Mouse (Mus musculus): ENCODE data around the gene Pnpla2. TPM values are rescaled to one million over a fixed set of nuclear protein-coding genes. Genes with fewer than 3 reads are reported as not detected.

Gene Pnpla2
- total and polyA plus RNA-seq, 3 experiments = 398 to 669 (median 572) TPM

- no peak for DNase-seq
- H3K36me3 ChIP-seq (ENCODE audit: control insufficient read depth, insufficient read depth, low read length) = no peaks in the 10 kb centered on the region
- H3K4me1 ChIP-seq (ENCODE audit: control insufficient read depth, insufficient read depth, low read length) = no peaks in the 10 kb centered on the region; the same call in 1 of the 2 replicates
- no peak overlapping the region for H3K9ac ChIP-seq (ENCODE audit: low read depth, low read length)
- H3K27me3 ChIP-seq (ENCODE audit: control insufficient read depth, insufficient read depth, low read length) = no peaks in the 10 kb centered on the region
- no peaks in the 10 kb centered on the region for H3K79me2 ChIP-seq (replicated peaks; ENCODE audit: control insufficient read depth, insufficient read depth, low read length)
- intact Hi-C loops (cut with DNase I) = no loop called here
- H3K27ac ChIP-seq = no peak overlapping the region
- TF ChIP-seq POLR2A (IDR thresholded peaks at IDR 0.05; ENCODE audit: insufficient read depth, low read depth, low read length) (no peak), CTCF (IDR thresholded peaks at IDR 0.05) (no peak), EP300 (IDR thresholded peaks at IDR 0.05; ENCODE audit: insufficient read depth, low read depth, low read length) (no peak)
- H3K4me3 ChIP-seq = no peak overlapping the region
These were observed 53.2 kb downstream of the Pnpla2 start for GRCm38 (mm10) chr7:141508160-141508559.

GRCm38 (mm10) chr7:141510196-141510595 is 55.2 kb downstream of the Pnpla2 start:
- no peak overlapping the region for H3K9ac ChIP-seq (ENCODE audit: low read depth, low read length)

More at GRCm38 (mm10) chr7:141510196-141510595, 55.2 kb downstream of the Pnpla2 start:
- intact Hi-C loops (cut with DNase I) = no loop called here
- Histone ChIP-seq H3K27ac (peak overlapping the region; percentile 13; the same call in 1 of the 2 replicates), H3K36me3 (ENCODE audit: control insufficient read depth, insufficient read depth, low read length) (no peaks in the 10 kb centered on the region), H3K4me1 (ENCODE audit: control insufficient read depth, insufficient read depth, low read length) (no peaks in the 10 kb centered on the region; the same call in 1 of the 2 replicates), H3K4me3 (no peak overlapping the region), H3K27me3 (ENCODE audit: control insufficient read depth, insufficient read depth, low read length) (no peaks in the 10 kb centered on the region), H3K79me2 (replicated peaks; ENCODE audit: control insufficient read depth, insufficient read depth, low read length) (no peaks in the 10 kb centered on the region)
- no peak for DNase-seq
- WGBS = 83% methylated on average over 5 of the region's 5 CpGs
- TF ChIP-seq EP300 (IDR thresholded peaks at IDR 0.05; ENCODE audit: insufficient read depth, low read depth, low read length) (no peak), CTCF (IDR thresholded peaks at IDR 0.05) (no peak), POLR2A (IDR thresholded peaks at IDR 0.05; ENCODE audit: insufficient read depth, low read depth, low read length) (no peak)

Other genes with a start within 250 kb of the Pnpla2 start
- gene Lmntd2, start 241.1 kb upstream of the Pnpla2 start, total RNA-seq (2021) = not detected
- gene Lmntd2, start 241.1 kb upstream of the Pnpla2 start, polyA plus RNA-seq (2012; rRNA removed) = 0.18 and 0.20 TPM in 2 replicates
- under 1 TPM; 0.25 to 0.42 TPM for gene Rassf7, start 239.3 kb upstream of the Pnpla2 start, total RNA-seq (2021)
- gene Rassf7, start 239.3 kb upstream of the Pnpla2 start, polyA plus RNA-seq (2012; rRNA removed) = 2.2 and 3.3 TPM in 2 replicates
- gene Phrf1, start 226.4 kb upstream of the Pnpla2 start, total RNA-seq (2021) = 10 to 100 TPM; 26.8 to 32.1 TPM
- 8.9 and 10.2 TPM in 2 replicates for gene Phrf1, start 226.4 kb upstream of the Pnpla2 start, polyA plus RNA-seq (2012; rRNA removed)
- gene Irf7, start 188.7 kb upstream of the Pnpla2 start, total RNA-seq (2021) = 1 to 10 TPM; 3.3 to 3.4 TPM
- gene Irf7, start 188.7 kb upstream of the Pnpla2 start, polyA plus RNA-seq (2012; rRNA removed) = 24.6 and 25.2 TPM in 2 replicates
- not detected for gene Cdhr5, start 178.4 kb upstream of the Pnpla2 start, total RNA-seq (2021)
- 0.26 TPM in 1 of 2 replicates, not detected in the other for gene Cdhr5, start 178.4 kb upstream of the Pnpla2 start, polyA plus RNA-seq (2012; rRNA removed)
- not detected for gene Sct, start 176.1 kb upstream of the Pnpla2 start, total RNA-seq (2021)
- gene Sct, start 176.1 kb upstream of the Pnpla2 start, polyA plus RNA-seq (2012; rRNA removed) = not detected in 2 replicates
- gene Drd4, start 163.2 kb upstream of the Pnpla2 start, total RNA-seq (2021) = not detected
- gene Drd4, start 163.2 kb upstream of the Pnpla2 start, polyA plus RNA-seq (2012; rRNA removed) = 0.04 TPM in 1 of 2 replicates, not detected in the other
- gene Deaf1, start 127.5 kb upstream of the Pnpla2 start, total RNA-seq (2021) = 10 to 100 TPM; 10.8 to 13.5 TPM
- gene Deaf1, start 127.5 kb upstream of the Pnpla2 start, polyA plus RNA-seq (2012; rRNA removed) = 9.7 and 9.8 TPM in 2 replicates
- 10 to 100 TPM; 13.5 to 14.9 TPM for gene Tmem80, start 127.5 kb upstream of the Pnpla2 start, total RNA-seq (2021)
- 28.9 and 34.5 TPM in 2 replicates for gene Tmem80, start 127.5 kb upstream of the Pnpla2 start, polyA plus RNA-seq (2012; rRNA removed)
- 1 to 10 TPM; 3.8 to 4.3 TPM for gene Eps8l2, start 116.3 kb upstream of the Pnpla2 start, total RNA-seq (2021)
- gene Eps8l2, start 116.3 kb upstream of the Pnpla2 start, polyA plus RNA-seq (2012; rRNA removed) = 5.8 and 8.9 TPM in 2 replicates
- gene Taldo1, start 63.0 kb upstream of the Pnpla2 start, total RNA-seq (2021) = 100 to 1,000 TPM; 110 to 116 TPM
- gene Taldo1, start 63.0 kb upstream of the Pnpla2 start, polyA plus RNA-seq (2012; rRNA removed) = 132 and 135 TPM in 2 replicates
- gene Gatd1, start 41.1 kb upstream of the Pnpla2 start, total RNA-seq (2021) = 10 to 100 TPM; 13.4 to 14.9 TPM
- gene Gatd1, start 41.1 kb upstream of the Pnpla2 start, polyA plus RNA-seq (2012; rRNA removed) = 23.4 and 29.5 TPM in 2 replicates
- gene Cend1, start 25.7 kb upstream of the Pnpla2 start, total RNA-seq (2021) = 1 to 10 TPM; 1.0 to 1.4 TPM
- gene Cend1, start 25.7 kb upstream of the Pnpla2 start, polyA plus RNA-seq (2012; rRNA removed) = 1.8 and 2.6 TPM in 2 replicates
- gene Slc25a22, start 17.3 kb upstream of the Pnpla2 start, total RNA-seq (2021) = 10 to 100 TPM; 55.8 to 72.6 TPM
- gene Slc25a22, start 17.3 kb upstream of the Pnpla2 start, polyA plus RNA-seq (2012; rRNA removed) = 85.8 and 88.9 TPM in 2 replicates
- gene Pidd1, start 11.2 kb upstream of the Pnpla2 start, total RNA-seq (2021) = under 1 TPM; 0.37 to 0.70 TPM
- gene Pidd1, start 11.2 kb upstream of the Pnpla2 start, polyA plus RNA-seq (2012; rRNA removed) = 1.8 and 2.0 TPM in 2 replicates
- gene Rplp2, start 7.8 kb upstream of the Pnpla2 start, total RNA-seq (2021) = 100 to 1,000 TPM; 848 to 928 TPM
- 404 and 421 TPM in 2 replicates for gene Rplp2, start 7.8 kb upstream of the Pnpla2 start, polyA plus RNA-seq (2012; rRNA removed)
- 10 to 100 TPM; 15.4 to 19.4 TPM for gene Cracr2b, start 5.9 kb downstream of the Pnpla2 start, total RNA-seq (2021)
- gene Cracr2b, start 5.9 kb downstream of the Pnpla2 start, polyA plus RNA-seq (2012; rRNA removed) = 23.8 and 35.0 TPM in 2 replicates
- 100 to 1,000 TPM; 272 to 334 TPM for gene Cd151, start 12.2 kb downstream of the Pnpla2 start, total RNA-seq (2021)
- gene Cd151, start 12.2 kb downstream of the Pnpla2 start, polyA plus RNA-seq (2012; rRNA removed) = 395 and 491 TPM in 2 replicates
- gene Polr2l, start 19.9 kb downstream of the Pnpla2 start, total RNA-seq (2021) = 10 to 100 TPM; 71.7 to 82.8 TPM
- gene Polr2l, start 19.9 kb downstream of the Pnpla2 start, polyA plus RNA-seq (2012; rRNA removed) = 62.6 and 64.4 TPM in 2 replicates
- gene Tspan4, start 20.0 kb downstream of the Pnpla2 start, total RNA-seq (2021) = 10 to 100 TPM; 17.1 to 40.0 TPM
- 61.9 and 77.5 TPM in 2 replicates for gene Tspan4, start 20.0 kb downstream of the Pnpla2 start, polyA plus RNA-seq (2012; rRNA removed)
- 10 to 100 TPM; 45.9 to 52.7 TPM for gene Chid1, start 84.7 kb downstream of the Pnpla2 start, total RNA-seq (2021)
- gene Chid1, start 84.7 kb downstream of the Pnpla2 start, polyA plus RNA-seq (2012; rRNA removed) = 20.2 and 30.1 TPM in 2 replicates
- 10 to 100 TPM; 55.1 to 58.3 TPM for gene Ap2a2, start 107.0 kb downstream of the Pnpla2 start, total RNA-seq (2021)
- 28.5 and 29.9 TPM in 2 replicates for gene Ap2a2, start 107.0 kb downstream of the Pnpla2 start, polyA plus RNA-seq (2012; rRNA removed)
- gene Muc6, start 200.1 kb downstream of the Pnpla2 start, total RNA-seq (2021) = not detected
- 0.03 TPM in 1 of 2 replicates, not detected in the other for gene Muc6, start 200.1 kb downstream of the Pnpla2 start, polyA plus RNA-seq (2012; rRNA removed)
- gene Muc2, start 235.1 kb downstream of the Pnpla2 start, total RNA-seq (2021) = not detected
- 0.25 and 0.38 TPM in 2 replicates for gene Muc2, start 235.1 kb downstream of the Pnpla2 start, polyA plus RNA-seq (2012; rRNA removed)

Data from heart, adult 2 months (tissue).